Mouse (Mus musculus): ENCODE measurements at regions not wholly inside any gene's neighbourhood (a gene's known extent, or its start where the extent isn't known, plus 50 kb on each side); places are given as distances from the start of the nearest gene placed in this dataset.

DNA sequence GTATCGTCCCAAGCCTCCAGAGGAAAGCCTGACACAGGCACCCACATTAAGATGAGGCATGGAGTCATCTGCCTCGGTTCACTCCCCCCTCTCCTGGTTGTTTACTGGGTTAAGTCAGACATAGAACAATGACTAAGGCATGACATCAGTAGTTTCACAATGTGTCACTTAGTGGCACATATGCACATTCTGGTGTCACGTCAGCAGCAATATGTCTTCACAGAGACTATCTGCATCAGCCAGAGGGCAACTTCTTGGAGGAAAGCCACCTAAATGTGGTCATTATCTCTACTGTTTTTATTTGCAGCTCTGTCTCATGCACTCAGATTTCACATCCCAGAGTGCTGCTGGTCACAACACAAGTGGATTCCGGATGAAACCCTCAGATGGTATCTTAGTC lies 61.9 kb upstream of the Agap1 start:
- DNase-seq: no peak

DNA sequence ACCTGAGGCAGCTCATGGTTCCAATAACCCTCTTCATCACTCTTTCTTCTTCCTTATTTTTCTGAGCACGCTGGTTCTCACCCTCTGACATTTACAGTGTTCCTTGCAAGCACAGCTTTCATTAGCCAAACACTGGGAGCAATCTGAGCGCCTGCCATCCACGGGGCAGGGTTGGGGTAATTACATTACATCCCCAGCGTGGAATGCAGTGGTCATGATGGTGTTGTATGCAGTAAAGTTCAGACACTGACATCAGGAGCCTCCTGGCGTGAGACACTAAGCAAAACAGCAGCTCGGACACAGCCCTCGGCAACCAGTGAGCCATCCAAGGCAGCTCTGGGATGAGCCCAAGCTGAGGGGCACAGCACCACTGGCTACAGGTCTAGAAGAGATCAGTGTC lies 60.1 kb upstream of the Agap1 start:
- no peak for DNase-seq

DNA sequence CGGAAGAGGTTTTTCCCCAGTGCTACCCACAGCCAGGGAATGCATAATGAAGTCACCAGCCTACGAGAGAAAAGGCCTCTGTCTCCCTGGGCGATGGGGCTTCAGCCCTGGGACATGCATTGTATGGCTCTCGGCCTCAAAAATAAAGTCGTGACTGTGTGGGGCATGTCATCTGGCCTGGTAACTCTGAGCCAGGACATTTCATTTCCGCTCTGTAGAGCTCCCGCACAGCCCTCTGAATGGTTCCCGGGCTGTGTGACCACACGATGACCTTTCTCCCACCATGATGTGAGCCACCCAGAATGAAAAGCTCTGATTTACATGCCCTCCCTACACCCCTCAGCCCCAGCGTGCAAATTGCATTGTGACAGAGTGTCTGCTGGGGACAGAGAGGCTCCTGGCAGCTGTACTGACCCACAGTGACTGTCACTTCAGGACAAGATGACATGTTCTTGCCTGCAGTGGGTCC lies 53.8 kb upstream of the Agap1 start:
- DNase-seq: no peak

DNA sequence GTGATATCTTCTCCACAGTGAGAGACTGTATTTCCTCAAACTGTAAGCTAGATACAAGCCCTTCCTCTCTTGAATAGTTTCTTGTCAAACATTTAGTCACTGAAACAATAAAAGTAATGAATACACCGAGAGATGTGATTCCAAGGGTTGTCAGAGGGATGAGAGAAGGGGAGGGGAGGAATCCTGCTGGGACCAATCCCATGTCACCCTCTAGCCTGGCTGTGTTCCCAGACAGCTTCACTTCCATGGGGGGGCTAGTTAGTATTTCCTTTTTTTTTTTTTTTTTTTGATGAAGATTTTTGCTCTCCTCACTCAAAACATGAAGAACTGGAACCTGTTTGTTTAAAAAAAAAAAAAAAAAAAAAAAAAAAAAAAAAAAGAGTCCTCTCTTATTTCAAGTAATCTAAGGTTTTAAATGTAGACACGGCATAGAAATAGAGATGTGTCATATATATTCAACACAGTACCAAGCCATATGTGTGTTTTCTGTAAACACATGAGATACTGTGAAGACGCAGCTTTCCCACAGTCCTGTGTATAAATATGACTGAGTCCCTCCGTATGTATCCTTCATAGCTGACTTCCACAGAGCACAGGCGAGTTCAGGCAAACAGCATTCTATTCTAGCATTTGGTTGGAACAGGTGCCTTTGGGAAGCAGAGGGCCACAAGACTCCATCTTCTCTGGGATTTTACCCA lies 51.9 kb upstream of the Agap1 start:
- no peak for DNase-seq

DNA sequence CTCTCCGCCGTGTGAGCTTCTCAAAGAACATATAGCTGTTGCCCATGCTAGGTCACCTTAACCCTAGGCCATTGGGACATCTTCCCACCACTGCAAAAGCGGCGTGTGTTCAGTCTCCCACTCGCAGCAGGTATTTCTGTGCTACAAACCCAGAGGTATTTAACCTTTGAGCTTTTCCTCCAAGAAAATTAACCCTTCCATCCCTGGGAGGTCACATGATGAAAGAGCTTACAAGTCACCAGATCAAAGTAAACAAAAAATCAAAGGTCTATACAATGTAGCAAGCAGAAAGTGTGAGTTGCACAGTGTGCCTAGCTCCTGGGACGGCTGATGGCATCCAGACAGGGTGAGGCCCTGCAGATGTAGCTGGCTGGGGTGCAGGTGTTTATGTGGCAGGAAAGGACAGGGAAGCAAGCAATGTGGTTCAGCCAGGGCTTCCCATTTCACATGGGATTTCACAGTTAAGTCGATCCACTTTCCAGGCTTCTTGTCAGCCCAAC lies 51.0 kb upstream of the Agap1 start:
- no peak for DNase-seq

Data from lung, adult 18-20 months (tissue).